Mouse (Mus musculus) right cerebral cortex, postnatal 25 days (tissue): ENCODE results near the gene Ankrd2.

Source experiments
- DNase-seq: peaks from one replicate; pipeline ENCODE4 v3.0.0; 2022

Ankrd2 gene

GRCm38 (mm10) chr19:42016251-42016650, 19.5 kb upstream of the Ankrd2 start:
- no peak for DNase-seq

GRCm38 (mm10) chr19:42016840-42017239, 19.0 kb upstream of the Ankrd2 start:
- DNase-seq, result peak; percentile 69

GRCm38 (mm10) chr19:42017399-42018247, 18.2 kb upstream of the Ankrd2 start:
- peak; percentile 50 for DNase-seq

GRCm38 (mm10) chr19:42019011-42019522, 16.7 kb upstream of the Ankrd2 start:
- no peak for DNase-seq

GRCm38 (mm10) chr19:42021681-42022541, 13.9 kb upstream of the Ankrd2 start:
- DNase-seq, result no peak

GRCm38 (mm10) chr19:42022542-42022848, 13.3 kb upstream of the Ankrd2 start:
- no peak for DNase-seq

GRCm38 (mm10) chr19:42026158-42026557, 9.6 kb upstream of the Ankrd2 start:
- peak; percentile 70 for DNase-seq

- no peak for DNase-seq
These were observed 4.7 kb upstream of the Ankrd2 start for GRCm38 (mm10) chr19:42031112-42031511.

GRCm38 (mm10) chr19:42033611-42034010, 2.2 kb upstream of the Ankrd2 start:
- DNase-seq, result no peak

GRCm38 (mm10) chr19:42034146-42034775, 1.5 kb upstream of the Ankrd2 start:
- DNase-seq, result no peak

- DNase-seq, result no peak
These were observed 832 bp upstream of the Ankrd2 start for GRCm38 (mm10) chr19:42034881-42035455.

- no peak for DNase-seq
These were observed 557 bp downstream of the Ankrd2 start for GRCm38 (mm10) chr19:42036357-42036756.

GRCm38 (mm10) chr19:42037167-42037702, 1.4 kb downstream of the Ankrd2 start:
- DNase-seq, result no peak

GRCm38 (mm10) chr19:42038310-42038709, 2.5 kb downstream of the Ankrd2 start:
- no peak for DNase-seq

GRCm38 (mm10) chr19:42043988-42044387, 8.2 kb downstream of the Ankrd2 start:
- no peak for DNase-seq

GRCm38 (mm10) chr19:42045269-42046102, 9.7 kb downstream of the Ankrd2 start, which contains the start of gene Hoga1:
TSS of gene Hoga1 (plus strand) at chr19:42045610.
- peak; percentile 22 for DNase-seq

GRCm38 (mm10) chr19:42050251-42050650, 14.5 kb downstream of the Ankrd2 start:
- DNase-seq, result no peak

- no peak for DNase-seq
These were observed 15.6 kb downstream of the Ankrd2 start for GRCm38 (mm10) chr19:42051351-42051750.

- no peak for DNase-seq
These were observed 16.1 kb downstream of the Ankrd2 start, which contains the start of gene 4933411K16Rik for GRCm38 (mm10) chr19:42051948-42052347. TSS of gene 4933411K16Rik (plus strand) at chr19:42052248.

- no peak for DNase-seq
These were observed 18.5 kb downstream of the Ankrd2 start for GRCm38 (mm10) chr19:42054255-42054654.

- no peak for DNase-seq
These were observed 20.1 kb downstream of the Ankrd2 start for GRCm38 (mm10) chr19:42055881-42056280.
